Mouse (Mus musculus) right cerebral cortex, postnatal 25 days (tissue): ENCODE data around the gene Gm10447.
A peak's percentile ranks its signal among the peaks of the same experiment; 100 is the strongest.

Experiments used
- DNase-seq: peaks from one replicate; pipeline ENCODE4 v3.0.0; 2022

Gm10447 gene

GRCm38 (mm10) chr11:53478383-53479170 is 21.7 kb upstream of the Gm10447 start:
- DNase-seq: peak; percentile 63

- DNase-seq: no peak
Measured at GRCm38 (mm10) chr11:53477833-53478232, 20.9 kb upstream of the Gm10447 start.

- DNase-seq: no peak
Measured at GRCm38 (mm10) chr11:53475620-53476019, 18.7 kb upstream of the Gm10447 start.

GRCm38 (mm10) chr11:53472709-53473108 is 15.8 kb upstream of the Gm10447 start:
- DNase-seq: no peak

DNA sequence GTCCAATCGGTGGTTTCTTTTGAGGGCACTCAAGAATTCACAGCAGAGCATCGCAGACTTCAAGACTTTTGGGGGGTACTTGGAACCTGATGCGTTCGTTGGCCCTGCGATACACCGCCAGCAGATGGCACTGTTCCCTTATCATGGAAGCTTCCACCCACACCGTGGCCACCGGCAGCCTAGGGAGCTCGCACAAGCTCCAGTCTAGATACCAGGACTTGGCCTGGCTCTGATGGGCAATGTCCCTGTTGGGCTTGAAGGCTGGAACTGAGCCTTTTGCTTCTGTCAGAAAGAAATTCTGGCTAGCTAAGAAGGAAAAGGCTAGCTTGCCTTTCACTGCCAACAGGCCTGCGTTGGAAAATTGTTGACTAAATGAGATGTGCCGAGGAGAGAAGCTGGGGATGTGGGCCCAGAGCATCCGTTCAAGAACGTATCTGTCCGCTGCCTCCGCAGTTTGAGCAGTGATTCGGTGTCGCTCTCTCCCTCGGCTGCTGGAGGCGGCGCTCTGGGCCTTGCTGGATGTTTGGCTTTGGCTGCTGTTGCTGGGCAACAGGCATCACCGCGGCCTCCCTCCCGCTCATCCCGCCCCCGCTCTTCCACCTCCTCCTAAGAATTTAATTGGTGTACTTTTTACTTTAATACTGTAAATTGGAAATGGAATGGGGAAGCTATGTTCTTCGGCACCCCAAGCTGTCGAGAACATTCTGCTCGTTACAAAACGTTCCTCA is 13.2 kb upstream of the Gm10447 start, which contains the start of gene Gm9837:
Gm9837 (minus strand) TSS at position 512 of the 728 bp plus-strand sequence.
- DNase-seq: peak; percentile 89

DNA sequence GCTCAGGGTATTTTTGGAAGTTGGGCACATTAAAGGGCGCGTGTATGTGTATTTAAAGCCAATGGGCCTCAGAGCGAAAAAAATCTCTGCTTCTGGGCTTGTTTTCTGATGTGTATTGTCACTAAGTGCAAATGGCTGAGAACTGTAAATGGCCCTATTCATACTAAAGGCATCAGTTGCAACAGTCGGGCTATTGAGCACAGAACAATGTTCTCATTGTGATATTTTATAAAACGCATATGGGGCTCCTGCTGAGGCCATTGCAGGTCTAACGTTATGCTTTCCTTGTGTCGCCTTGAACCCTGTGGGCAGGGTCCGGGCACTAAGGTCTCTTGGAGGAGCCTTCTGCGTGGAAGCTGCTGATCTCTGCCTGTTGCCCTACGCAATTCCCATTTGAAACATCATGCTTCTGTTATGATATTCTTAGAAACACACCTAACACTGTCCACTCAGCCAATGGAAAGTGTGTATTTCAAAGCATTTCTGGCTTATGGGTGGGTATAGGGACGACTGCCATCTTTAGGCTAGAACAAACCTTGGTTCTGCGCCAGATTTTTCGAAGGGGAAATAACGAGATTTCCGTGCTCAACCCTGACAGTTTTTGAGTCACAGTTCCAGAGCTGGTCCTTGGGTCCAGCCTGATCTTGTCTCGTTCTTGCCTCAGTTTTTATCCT is 12.5 kb upstream of the Gm10447 start:
- DNase-seq: no peak

- DNase-seq: peak; percentile 83
Measured at GRCm38 (mm10) chr11:53466231-53466971, 9.5 kb upstream of the Gm10447 start.

DNA sequence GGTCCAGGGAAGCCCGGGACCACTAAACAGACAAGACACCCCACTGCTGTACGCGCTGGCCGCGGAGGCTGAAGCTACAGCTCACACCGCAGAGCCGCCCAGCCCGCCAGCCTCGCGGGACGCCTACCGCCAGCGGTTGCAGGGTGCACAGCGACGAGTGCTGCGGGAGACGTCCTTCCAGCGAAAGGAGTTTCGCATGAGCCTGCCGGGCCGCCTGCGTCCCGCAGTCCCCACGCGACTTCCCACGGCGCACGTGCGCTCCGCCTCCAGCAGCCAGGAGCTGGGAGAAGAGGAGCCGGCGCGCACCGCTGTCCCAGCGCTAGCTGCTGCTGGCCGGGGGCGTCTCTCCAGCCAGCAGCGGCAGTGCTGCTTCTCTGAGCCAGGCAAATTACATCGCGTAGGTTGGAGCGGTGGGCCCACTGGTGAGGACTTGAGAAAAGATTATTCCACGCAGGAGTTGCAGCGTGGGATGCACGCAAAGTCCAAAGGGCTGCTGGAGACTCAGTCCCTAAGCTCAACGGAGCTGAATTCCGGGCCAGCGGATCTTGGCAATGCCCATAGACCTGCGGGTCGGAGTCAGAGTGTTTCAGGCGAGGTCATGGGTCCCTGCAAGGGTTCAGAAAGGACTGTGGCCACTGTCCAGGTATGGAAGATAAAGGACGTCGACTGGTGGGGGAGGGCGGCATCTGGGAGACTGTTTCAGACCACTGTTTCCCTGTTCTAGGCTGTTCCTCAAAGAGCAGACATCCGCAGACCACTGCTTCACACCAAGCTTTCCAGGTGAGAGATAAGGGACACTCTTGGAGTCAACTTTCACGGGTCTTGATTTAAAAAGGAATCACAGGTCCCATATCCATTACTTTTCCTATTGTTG is 6.9 kb upstream of the Gm10447 start:
- peak; percentile 77 for DNase-seq

DNA sequence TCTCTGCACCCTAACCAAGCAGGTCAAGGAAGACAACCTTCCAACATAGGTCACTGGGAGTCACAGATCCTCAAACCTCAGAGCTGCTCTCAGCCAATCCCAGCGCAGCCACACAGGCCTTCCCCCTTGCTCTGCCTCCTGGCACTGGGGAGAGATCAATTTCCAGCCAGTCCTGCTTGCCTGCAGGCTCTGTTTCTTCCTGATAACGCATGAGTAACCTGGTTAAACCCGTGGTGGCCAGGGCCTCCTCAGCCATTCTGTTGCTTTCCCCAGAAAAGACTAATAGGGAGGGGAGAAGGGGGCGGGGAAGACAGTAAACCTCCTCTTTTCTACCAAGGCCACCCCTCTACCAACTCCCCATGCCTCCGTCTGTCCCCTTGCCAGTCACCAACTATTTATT is 4.8 kb upstream of the Gm10447 start:
- no peak for DNase-seq

GRCm38 (mm10) chr11:53460192-53460591 is 3.3 kb upstream of the Gm10447 start:
- no peak for DNase-seq

GRCm38 (mm10) chr11:53458996-53459395 is 2.1 kb upstream of the Gm10447 start:
- no peak for DNase-seq

DNA sequence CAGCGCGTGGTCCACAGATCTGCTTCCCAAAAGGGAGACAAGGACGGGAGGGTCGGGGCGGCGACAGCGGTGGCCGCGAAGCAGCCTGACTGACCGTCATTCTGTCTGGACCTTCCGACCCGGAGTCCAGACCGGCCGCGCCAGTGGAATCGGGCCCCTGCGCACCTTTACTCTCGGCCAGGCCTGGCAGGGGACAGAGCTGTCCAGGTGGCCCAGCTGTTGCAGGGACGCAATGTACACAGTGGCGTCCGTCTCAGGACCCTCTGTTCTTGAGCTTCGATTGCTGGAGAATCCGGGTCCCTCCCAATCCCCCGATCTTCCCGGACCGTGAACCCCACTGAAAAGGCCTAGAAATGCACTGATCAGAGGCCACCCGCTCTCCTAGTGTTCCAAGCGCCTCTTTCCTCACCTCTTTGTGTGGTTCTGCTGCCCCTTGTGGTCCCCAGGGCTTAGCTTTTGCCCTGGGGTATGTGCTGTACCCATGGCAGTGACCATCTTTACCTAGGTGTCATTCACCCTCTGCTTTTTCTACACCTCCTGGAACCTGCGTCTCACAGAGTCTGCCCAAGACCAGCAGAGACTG is 553 bp upstream of the Gm10447 start:
- DNase-seq: no peak

DNA sequence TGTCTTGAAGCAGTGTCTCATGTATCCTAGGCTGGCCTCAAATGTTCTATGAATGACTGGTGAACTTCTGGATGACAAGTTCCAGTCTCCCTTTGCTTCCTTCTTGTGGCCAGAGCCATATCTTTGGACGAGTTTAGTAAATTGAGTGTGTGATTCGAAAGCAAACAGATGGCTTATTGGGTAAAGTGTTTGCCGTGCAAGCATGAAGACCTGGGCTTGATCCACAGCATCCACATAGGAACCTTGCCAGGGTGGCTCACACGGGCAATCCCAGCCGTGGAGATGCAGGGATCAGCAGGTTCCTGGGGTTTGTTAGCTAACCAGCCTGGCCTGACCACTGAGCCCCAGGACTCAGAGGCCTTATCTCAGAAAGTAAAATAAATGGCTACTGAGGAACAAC is 3.9 kb downstream of the Gm10447 start:
- no peak for DNase-seq

DNA sequence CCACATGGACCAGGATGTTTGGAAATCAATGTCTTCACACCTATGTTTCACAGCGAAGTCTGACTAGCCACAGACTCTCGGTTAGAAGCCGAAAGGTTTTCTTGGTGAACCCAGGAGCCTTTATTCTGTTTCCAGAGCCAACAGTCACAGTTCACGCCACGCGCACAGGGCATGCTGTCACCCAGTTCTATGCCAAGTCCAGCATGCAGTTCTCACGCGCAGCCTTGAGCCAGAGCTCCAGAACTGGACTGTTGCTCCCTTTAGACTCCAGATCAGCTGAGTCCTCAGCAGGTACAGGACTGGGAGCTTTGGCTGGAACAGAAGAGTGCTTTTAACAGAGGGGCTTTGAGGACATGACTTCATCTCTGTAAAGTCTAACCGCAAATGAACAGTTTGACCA is 4.5 kb downstream of the Gm10447 start:
- no peak for DNase-seq

GRCm38 (mm10) chr11:53451361-53451760 is 5.5 kb downstream of the Gm10447 start:
- DNase-seq: no peak

GRCm38 (mm10) chr11:53450070-53450705 is 6.7 kb downstream of the Gm10447 start:
- no peak for DNase-seq

DNA sequence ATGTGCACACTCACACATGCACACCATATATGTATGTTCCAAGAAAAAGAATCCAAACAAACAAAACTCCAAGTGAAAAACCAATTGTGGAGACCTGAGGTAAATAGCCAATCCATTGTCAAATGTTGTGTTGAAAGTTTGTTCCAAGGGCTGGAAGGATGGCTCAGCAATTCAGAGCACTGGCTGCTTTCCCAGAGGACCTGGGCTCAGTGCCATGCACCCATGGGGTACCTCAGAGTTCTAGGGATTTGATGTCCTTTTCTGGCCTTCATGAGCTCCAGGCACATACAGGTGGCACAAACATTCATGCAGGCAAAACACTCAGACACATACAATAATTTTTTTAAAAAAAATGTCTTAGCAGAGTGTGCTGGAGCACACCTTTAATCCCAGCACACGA is 8.4 kb downstream of the Gm10447 start:
- no peak for DNase-seq

DNA sequence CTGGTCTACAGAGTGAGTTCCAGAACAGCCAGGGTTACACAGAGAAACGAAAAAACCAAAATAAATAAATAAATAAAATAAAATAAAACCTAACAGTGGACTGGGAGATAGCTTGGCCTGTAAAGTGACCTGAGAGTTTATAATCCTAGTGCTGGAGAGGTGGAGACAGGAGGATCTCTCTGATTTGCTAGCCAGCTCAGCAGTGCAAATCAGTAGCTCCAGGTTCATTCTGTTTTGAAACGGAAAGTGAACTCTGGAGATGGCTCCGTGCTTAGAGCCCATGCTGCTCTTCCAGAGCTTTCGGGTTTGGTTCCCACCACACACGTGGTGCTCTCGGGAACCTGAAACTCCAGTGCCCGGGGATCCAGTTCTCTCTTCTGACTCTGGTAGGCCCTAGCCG is 8.9 kb downstream of the Gm10447 start:
- DNase-seq: no peak

GRCm38 (mm10) chr11:53446183-53446582 is 10.7 kb downstream of the Gm10447 start:
- no peak for DNase-seq

- DNase-seq: no peak
Measured at GRCm38 (mm10) chr11:53445562-53445961, 11.3 kb downstream of the Gm10447 start.

GRCm38 (mm10) chr11:53443861-53444260 is 13.0 kb downstream of the Gm10447 start:
- no peak for DNase-seq
